ENCODE assay signal across 24 mouse cellular contexts in the genomic region with DNA sequence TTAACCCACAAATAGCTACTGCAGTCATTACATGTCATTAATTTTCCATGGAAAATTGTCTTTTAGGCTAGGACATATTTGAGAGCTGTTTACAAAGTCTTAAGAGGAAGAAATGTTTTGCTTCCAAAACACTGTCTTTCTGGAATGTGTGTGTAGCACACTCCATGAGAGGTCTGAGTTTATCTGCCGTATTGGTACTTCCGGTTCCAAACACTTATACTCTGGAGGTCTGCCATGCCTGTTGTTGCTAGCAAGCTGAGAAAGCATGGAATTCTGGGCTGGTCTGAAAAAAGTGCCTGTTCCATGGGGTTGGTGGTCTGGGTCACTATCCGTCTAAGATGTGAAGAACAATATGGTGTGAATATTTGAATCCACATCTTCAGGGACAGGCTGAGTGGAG. TPM values are rescaled to one million over a fixed set of nuclear protein-coding genes. Genes with fewer than 3 reads are reported as not detected.
DNase-seq lines count a peak whose midpoint lies in the region; ATAC-seq and TF ChIP-seq lines count a peak whose summit lies in the region.
"Had no signal": no experiment of that assay in that cellular context is flagged by ENCODE, and none has a peak within 500 bp of the region (broad histone marks: within the 10 kb centered on the region; RNA-seq: fewer than 3 reads in every experiment).

No protein-coding gene starts in this region.

- no peak for TF ChIP-seq CTCF in testis, adult 2 months (IDR thresholded peaks at IDR 0.05; ENCODE audit: control insufficient read depth, insufficient read depth, insufficient replicate concordance, low read depth, low read length)

- no peak overlapping the region for H3K9ac ChIP-seq in heart, embryonic 12.5 days
- H3K9ac ChIP-seq in intestine, embryonic 16.5 days (ENCODE audit: low read depth, low read length), result no peak overlapping the region
- H3K9ac ChIP-seq in intestine, embryonic 15.5 days, result no peak overlapping the region
- H3K9ac ChIP-seq: forebrain, embryonic 12.5 days; hindbrain, embryonic 15.5 days; limb, embryonic 13.5 days; neural tube, embryonic 12.5 days had no signal

- WGBS in heart, embryonic 12.5 days, result 58% methylated on average over 3 of the region's 3 CpGs
- 70% methylated on average over 3 of the region's 3 CpGs for WGBS in intestine, embryonic 16.5 days
- WGBS in intestine, embryonic 15.5 days, result 60% methylated on average over 3 of the region's 3 CpGs

- no peak for TF ChIP-seq POLR2A in testis, adult 2 months (IDR thresholded peaks at IDR 0.05; ENCODE audit: control insufficient read depth, low read depth, low read length)

- no peaks in the 10 kb centered on the region for H3K36me3 ChIP-seq in heart, embryonic 12.5 days
- H3K36me3 ChIP-seq in intestine, embryonic 16.5 days (ENCODE audit: control insufficient read depth, insufficient read depth, low read length), result no peaks in the 10 kb centered on the region
- no peaks in the 10 kb centered on the region for H3K36me3 ChIP-seq in intestine, embryonic 15.5 days
- H3K36me3 ChIP-seq in testis, adult 2 months (ENCODE audit: control insufficient read depth, insufficient read depth, low read length), result no peaks in the 10 kb centered on the region
- H3K36me3 ChIP-seq: embryonic facial prominence, embryonic 10.5 days; forebrain, embryonic 12.5 days; hindbrain, embryonic 15.5 days; limb, embryonic 13.5 days; midbrain, embryonic 10.5 days; neural tube, embryonic 12.5 days had no signal

- no peaks in the 10 kb centered on the region for H3K9me3 ChIP-seq in heart, embryonic 12.5 days (replicated peaks)
- no peaks in the 10 kb centered on the region for H3K9me3 ChIP-seq in intestine, embryonic 16.5 days (ENCODE audit: control insufficient read depth, low read length)
- H3K9me3 ChIP-seq in intestine, embryonic 15.5 days, result no peaks in the 10 kb centered on the region
- H3K9me3 ChIP-seq: embryonic facial prominence, embryonic 10.5 days; forebrain, embryonic 12.5 days; hindbrain, embryonic 15.5 days; limb, embryonic 13.5 days; midbrain, embryonic 10.5 days; neural tube, embryonic 12.5 days had no signal

- no peak overlapping the region for H3K27ac ChIP-seq in heart, embryonic 12.5 days (ENCODE audit: poor library complexity, severe bottlenecking)
- 0 out of 2 replicates have a peak overlapping the region, but pooled peaks have one; percentile 4 for H3K27ac ChIP-seq in intestine, embryonic 16.5 days (ENCODE audit: low read length)
- no peak overlapping the region for H3K27ac ChIP-seq in intestine, embryonic 15.5 days
- no peak overlapping the region for H3K27ac ChIP-seq in testis, adult 2 months (ENCODE audit: control insufficient read depth, insufficient read depth, low read depth, low read length)
- H3K27ac ChIP-seq: embryonic facial prominence, embryonic 10.5 days; forebrain, embryonic 12.5 days; hindbrain, embryonic 15.5 days; kidney, postnatal 0 days; layer of hippocampus, adult 2 months; limb, embryonic 13.5 days; midbrain, embryonic 10.5 days; neural tube, embryonic 12.5 days had no signal

- peak overlapping the region; percentile 74; the same call in 1 of the 2 replicates for H3K4me2 ChIP-seq in heart, embryonic 12.5 days
- H3K4me2 ChIP-seq in intestine, embryonic 16.5 days (ENCODE audit: low read depth, low read length), result no peak overlapping the region
- H3K4me2 ChIP-seq in intestine, embryonic 15.5 days (replicated peaks), result no peak overlapping the region

- no peak for ATAC-seq in heart, embryonic 12.5 days (ENCODE audit: insufficient number of reproducible peaks, low FRiP score)
- ATAC-seq in intestine, embryonic 16.5 days, result no peak
- no peak for ATAC-seq in intestine, embryonic 15.5 days
- ATAC-seq: CD4-positive, CD25-positive, alpha-beta regulatory T cell, adult 4 months had no signal

- H3K4me3 ChIP-seq in heart, embryonic 12.5 days, result no peak overlapping the region
- H3K4me3 ChIP-seq in intestine, embryonic 16.5 days (ENCODE audit: low read length), result no peak overlapping the region
- H3K4me3 ChIP-seq in intestine, embryonic 15.5 days (replicated peaks), result no peak overlapping the region
- H3K4me3 ChIP-seq in testis, adult 2 months (ENCODE audit: control insufficient read depth, low read depth, low read length), result peak overlapping the region; percentile 59
- H3K4me3 ChIP-seq: neural tube, embryonic 12.5 days had no signal

- peaks cover 19% of the 10 kb centered on the region for H3K4me1 ChIP-seq in heart, embryonic 12.5 days (replicated peaks)
- peaks cover 7% of the 10 kb centered on the region; the same call in 1 of the 2 replicates for H3K4me1 ChIP-seq in intestine, embryonic 16.5 days (ENCODE audit: control insufficient read depth, insufficient read depth, low read length)
- peaks cover 8% of the 10 kb centered on the region; the same call in 1 of the 2 replicates for H3K4me1 ChIP-seq in intestine, embryonic 15.5 days (replicated peaks)
- peaks cover 3% of the 10 kb centered on the region; the same call in 1 of the 2 replicates for H3K4me1 ChIP-seq in testis, adult 2 months (ENCODE audit: control insufficient read depth, insufficient read depth, low read length)
- H3K4me1 ChIP-seq: forebrain, embryonic 12.5 days; neural tube, embryonic 12.5 days had no signal

- DNase-seq in heart, postnatal 36 days, result no peak
- DNase-seq in testis, postnatal 14 days (ENCODE audit: low spot score), result no peak
- peak; percentile 34 for DNase-seq in lung, postnatal 36 days
- DNase-seq in embryo, embryonic 11 days, result no peak
- DNase-seq: adrenal gland, postnatal 36 days; cerebellum, adult 18-20 months; cerebellum, postnatal 36 days; gastrocnemius, postnatal 10 days; kidney, adult 11 months; layer of hippocampus, postnatal 36 days; right cerebral cortex, postnatal 4 days had no signal

- intact Hi-C loops in heart, postnatal 36 days (cut with DNase I), result no loop called here

- H3K27me3 ChIP-seq in heart, embryonic 12.5 days (replicated peaks), result peaks cover 19% of the 10 kb centered on the region
- no peaks in the 10 kb centered on the region for H3K27me3 ChIP-seq in intestine, embryonic 16.5 days (replicated peaks; ENCODE audit: control insufficient read depth, insufficient read depth, low read length)
- no peaks in the 10 kb centered on the region; the same call in 1 of the 2 replicates for H3K27me3 ChIP-seq in intestine, embryonic 15.5 days (replicated peaks)
- H3K27me3 ChIP-seq in testis, adult 2 months (ENCODE audit: control insufficient read depth, insufficient read depth, low read length), result no peaks in the 10 kb centered on the region
- H3K27me3 ChIP-seq: hindbrain, embryonic 15.5 days; neural tube, embryonic 12.5 days had no signal

RNA-seq across cellular contexts. Expression of a gene that starts 11.5 kb away (rescaled TPM):
- 1.3 and 1.7 TPM in 2 replicates for polyA plus RNA-seq in heart, embryonic 12.5 days (2016; fragmentation: Nextera tagmentation; extraction: Ambion mirVana)
- total RNA-seq in heart, postnatal 36 days (2021), result under 1 TPM; 0.16 to 0.53 TPM
- polyA plus RNA-seq in intestine, embryonic 16.5 days (2015; fragmentation: Nextera tagmentation; extraction: Ambion mirVana), result 0.31 and 0.42 TPM in 2 replicates
- 0.18 and 0.20 TPM in 2 replicates for polyA plus RNA-seq in intestine, embryonic 15.5 days (2015; fragmentation: Nextera tagmentation; extraction: Ambion mirVana)
- polyA plus RNA-seq in testis, adult 2 months (2012; rRNA removed), result 44.9 and 76.7 TPM in 2 replicates

Comparison
In these comparisons a context has a peak if more than half of its experiments do, and no peak if none do; other contexts are left out.
1. RNA of a gene that starts 11.5 kb away (polyA plus RNA-seq): 44.9 to 76.7 TPM in testis, adult 2 months; 1.3 to 1.7 TPM in heart, embryonic 12.5 days, 0.31 to 0.42 TPM in intestine, embryonic 16.5 days and 0.18 to 0.20 TPM in intestine, embryonic 15.5 days; every median in the first group is over 10 times any median in the second.